Mouse (Mus musculus) G1E (cell line): Measurements from ENCODE around the gene Cacna1c.

Experiments
- CTCF ChIP-seq: IDR thresholded peaks from 2 replicates; pipeline ENCODE4 v1.5.1; 2012; ENCODE audit warnings: low read depth, low read length, inconsistent platforms, mixed read lengths
- GATA1 ChIP-seq: IDR thresholded peaks from 2 replicates; pipeline ENCODE4 v1.6.1; 2012; ENCODE audit warnings: borderline replicate concordance, low read length, inconsistent platforms, mixed read lengths
- TAL1 ChIP-seq: conservative IDR thresholded peaks from 2 replicates; pipeline ENCODE4 v1.6.1; 2012; ENCODE audit warnings: low read depth, low read length, inconsistent platforms, mixed read lengths

GRCm38 (mm10) chr6:118933017-118933594 lies 263.1 kb downstream of the Cacna1c start:
- TF ChIP-seq CTCF (no peak), GATA1 (no peak), TAL1 (no peak)
